Mouse (Mus musculus): ENCODE data around the gene Map2k4. TPM values are rescaled to one million over a fixed set of nuclear protein-coding genes. Genes with fewer than 3 reads are reported as not detected.

The Map2k4 gene
- polyA plus RNA-seq, 1 experiment from 2014 or later = 61.3 TPM

GRCm38 (mm10) chr11:65795896-65796295 lies 7.8 kb upstream of the Map2k4 start:
- Histone ChIP-seq H3K4me3 (replicated peaks) (no peak overlapping the region), H3K36me3 (no peaks in the 10 kb centered on the region), H3K27ac (no peak overlapping the region), H3K4me1 (no peaks in the 10 kb centered on the region), H3K9ac (no peak overlapping the region), H3K4me2 (no peak overlapping the region), H3K27me3 (no peaks in the 10 kb centered on the region), H3K9me3 (replicated peaks) (no peaks in the 10 kb centered on the region)
- 89% methylated on average over 1 of the region's 1 CpGs for WGBS
- ATAC-seq (replicated peaks; ENCODE audit: low FRiP score) = no peak

- H3K9ac ChIP-seq = no peak overlapping the region
- H3K4me1 ChIP-seq = no peaks in the 10 kb centered on the region
- no peak overlapping the region for H3K4me2 ChIP-seq
- ATAC-seq (replicated peaks; ENCODE audit: low FRiP score) = no peak
- no peaks in the 10 kb centered on the region for H3K36me3 ChIP-seq
- no peak overlapping the region for H3K4me3 ChIP-seq (replicated peaks)
- 66% methylated on average over 10 of the region's 10 CpGs for WGBS
- H3K27ac ChIP-seq = no peak overlapping the region
- no peaks in the 10 kb centered on the region for H3K9me3 ChIP-seq (replicated peaks)
- H3K27me3 ChIP-seq = no peaks in the 10 kb centered on the region
Measured at GRCm38 (mm10) chr11:65794428-65795219, 6.5 kb upstream of the Map2k4 start.

- Histone ChIP-seq H3K27ac (peak overlapping the region; percentile 90), H3K9me3 (replicated peaks) (no peaks in the 10 kb centered on the region), H3K27me3 (no peaks in the 10 kb centered on the region), H3K9ac (peak overlapping the region; percentile 99), H3K36me3 (no peaks in the 10 kb centered on the region), H3K4me3 (replicated peaks) (peak overlapping the region; percentile 95), H3K4me2 (peak overlapping the region; percentile 72), H3K4me1 (peaks cover 22% of the 10 kb centered on the region)
- WGBS = under 1% methylated on average over 69 of the region's 71 CpGs
- peak; percentile 91 for ATAC-seq (replicated peaks; ENCODE audit: low FRiP score)
Measured at GRCm38 (mm10) chr11:65787421-65788151, 511 bp downstream of the Map2k4 start.

GRCm38 (mm10) chr11:65786160-65786559 lies 1.9 kb downstream of the Map2k4 start:
- Histone ChIP-seq H3K27ac (no peak overlapping the region), H3K4me3 (replicated peaks) (no peak overlapping the region), H3K36me3 (peaks cover 1% of the 10 kb centered on the region; the same call in 1 of the 2 replicates), H3K4me1 (peaks cover 22% of the 10 kb centered on the region), H3K27me3 (no peaks in the 10 kb centered on the region), H3K4me2 (peak overlapping the region; percentile 72), H3K9me3 (replicated peaks) (no peaks in the 10 kb centered on the region), H3K9ac (peak overlapping the region; percentile 0; the same call in 1 of the 2 replicates)
- no peak for ATAC-seq (replicated peaks; ENCODE audit: low FRiP score)
- WGBS = 86% methylated on average over 2 of the region's 2 CpGs

- WGBS = 84% methylated on average over 3 of the region's 3 CpGs
- ATAC-seq (replicated peaks; ENCODE audit: low FRiP score) = no peak
Measured at GRCm38 (mm10) chr11:65781596-65781995, 6.5 kb downstream of the Map2k4 start.

GRCm38 (mm10) chr11:65779578-65779977 lies 8.5 kb downstream of the Map2k4 start:
- Histone ChIP-seq H3K4me1 (peaks cover 27% of the 10 kb centered on the region), H3K9ac (no peak overlapping the region), H3K36me3 (peaks cover 17% of the 10 kb centered on the region), H3K9me3 (replicated peaks) (no peaks in the 10 kb centered on the region), H3K27me3 (no peaks in the 10 kb centered on the region), H3K4me3 (replicated peaks) (no peak overlapping the region), H3K4me2 (no peak overlapping the region), H3K27ac (no peak overlapping the region)
- 93% methylated on average over 1 of the region's 1 CpGs for WGBS
- no peak for ATAC-seq (replicated peaks; ENCODE audit: low FRiP score)

More at GRCm38 (mm10) chr11:65781596-65781995, 6.5 kb downstream of the Map2k4 start:
- Histone ChIP-seq H3K9me3 (replicated peaks) (no peaks in the 10 kb centered on the region), H3K36me3 (peaks cover 17% of the 10 kb centered on the region), H3K9ac (no peak overlapping the region), H3K27me3 (no peaks in the 10 kb centered on the region), H3K27ac (no peak overlapping the region), H3K4me3 (replicated peaks) (no peak overlapping the region), H3K4me1 (peaks cover 36% of the 10 kb centered on the region), H3K4me2 (no peak overlapping the region)

- Histone ChIP-seq H3K4me2 (no peak overlapping the region), H3K4me3 (replicated peaks) (no peak overlapping the region), H3K36me3 (peaks cover 17% of the 10 kb centered on the region), H3K27me3 (no peaks in the 10 kb centered on the region), H3K4me1 (peaks cover 30% of the 10 kb centered on the region), H3K9me3 (replicated peaks) (no peaks in the 10 kb centered on the region), H3K27ac (no peak overlapping the region), H3K9ac (no peak overlapping the region)
- 49% methylated on average over 1 of the region's 1 CpGs for WGBS
- no peak for ATAC-seq (replicated peaks; ENCODE audit: low FRiP score)
Measured at GRCm38 (mm10) chr11:65779066-65779465, 9.0 kb downstream of the Map2k4 start.

GRCm38 (mm10) chr11:65777810-65778209 lies 10.3 kb downstream of the Map2k4 start:
- Histone ChIP-seq H3K4me2 (no peak overlapping the region), H3K36me3 (peaks cover 17% of the 10 kb centered on the region), H3K9me3 (replicated peaks) (no peaks in the 10 kb centered on the region), H3K27me3 (no peaks in the 10 kb centered on the region), H3K4me1 (peaks cover 32% of the 10 kb centered on the region), H3K9ac (no peak overlapping the region), H3K4me3 (replicated peaks) (no peak overlapping the region), H3K27ac (no peak overlapping the region)
- WGBS = 60% methylated on average over 5 of the region's 5 CpGs
- no peak for ATAC-seq (replicated peaks; ENCODE audit: low FRiP score)

- Histone ChIP-seq H3K27me3 (no peaks in the 10 kb centered on the region), H3K9me3 (replicated peaks) (no peaks in the 10 kb centered on the region), H3K9ac (no peak overlapping the region), H3K4me2 (no peak overlapping the region), H3K4me1 (peaks cover 32% of the 10 kb centered on the region), H3K36me3 (peaks cover 17% of the 10 kb centered on the region), H3K27ac (no peak overlapping the region), H3K4me3 (replicated peaks) (no peak overlapping the region)
- WGBS = 59% methylated on average over 2 of the region's 2 CpGs
- ATAC-seq (replicated peaks; ENCODE audit: low FRiP score) = no peak
Measured at GRCm38 (mm10) chr11:65776906-65777611, 11.0 kb downstream of the Map2k4 start.

- no peaks in the 10 kb centered on the region for H3K36me3 ChIP-seq
- H3K9me3 ChIP-seq (replicated peaks) = no peaks in the 10 kb centered on the region
- 68% methylated on average over 6 of the region's 6 CpGs for WGBS
- H3K4me3 ChIP-seq (replicated peaks) = no peak overlapping the region
- H3K27me3 ChIP-seq = no peaks in the 10 kb centered on the region
- no peak for ATAC-seq (replicated peaks; ENCODE audit: low FRiP score)
- H3K4me2 ChIP-seq = no peak overlapping the region
- no peak overlapping the region for H3K27ac ChIP-seq
- H3K4me1 ChIP-seq = peaks cover 21% of the 10 kb centered on the region
- no peak overlapping the region for H3K9ac ChIP-seq
Measured at GRCm38 (mm10) chr11:65773946-65774656, 14.0 kb downstream of the Map2k4 start.

GRCm38 (mm10) chr11:65773535-65773934 lies 14.6 kb downstream of the Map2k4 start:
- no peaks in the 10 kb centered on the region for H3K9me3 ChIP-seq (replicated peaks)
- H3K27ac ChIP-seq = no peak overlapping the region
- WGBS = 92% methylated on average over 2 of the region's 2 CpGs
- ATAC-seq (replicated peaks; ENCODE audit: low FRiP score) = no peak; the same call in 1 of the 2 replicates
- no peak overlapping the region for H3K9ac ChIP-seq
- H3K4me2 ChIP-seq = no peak overlapping the region
- H3K4me3 ChIP-seq (replicated peaks) = no peak overlapping the region
- no peaks in the 10 kb centered on the region for H3K36me3 ChIP-seq
- H3K27me3 ChIP-seq = no peaks in the 10 kb centered on the region
- H3K4me1 ChIP-seq = peaks cover 17% of the 10 kb centered on the region

All from kidney, embryonic 15.5 days (tissue).